Mouse (Mus musculus): ENCODE results near the gene Tspan4. TPM values are rescaled to one million over a fixed set of nuclear protein-coding genes. Genes with fewer than 3 reads are reported as not detected.

Gene Tspan4
- polyA plus RNA-seq, 1 experiment from 2014 or later = 25.0 TPM

DNA sequence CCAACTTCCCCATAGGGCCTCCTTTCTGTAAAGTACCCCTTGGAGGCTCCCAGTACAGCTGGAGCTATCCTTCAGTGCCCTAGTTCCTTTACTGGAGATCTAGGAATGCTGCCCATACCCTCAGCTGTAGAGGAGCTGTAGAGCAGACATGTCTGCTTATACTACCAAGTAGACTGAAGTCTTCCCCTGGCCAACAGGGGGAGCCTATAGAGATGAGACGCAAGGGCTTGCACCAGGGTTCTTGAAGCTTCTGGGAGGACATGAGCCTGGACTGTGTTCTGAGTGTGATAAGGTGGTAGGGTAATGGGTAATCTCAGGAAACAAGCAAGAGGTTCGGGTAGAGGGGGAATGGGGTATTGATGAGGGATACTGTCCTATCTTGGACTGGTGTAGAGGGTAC lies 16.1 kb downstream of the Tspan4 start:
- Histone ChIP-seq H3K36me3 (peaks cover 29% of the 10 kb centered on the region), H3K27ac (no peak overlapping the region), H3K27me3 (ENCODE audit: low read depth, poor library complexity, severe bottlenecking) (no peaks in the 10 kb centered on the region), H3K4me1 (no peaks in the 10 kb centered on the region), H3K9me3 (replicated peaks) (no peaks in the 10 kb centered on the region), H3K4me3 (no peak overlapping the region)
- no peak for DNase-seq (ENCODE audit: low spot score)
- WGBS = 81% methylated on average over 2 of the region's 2 CpGs

DNA sequence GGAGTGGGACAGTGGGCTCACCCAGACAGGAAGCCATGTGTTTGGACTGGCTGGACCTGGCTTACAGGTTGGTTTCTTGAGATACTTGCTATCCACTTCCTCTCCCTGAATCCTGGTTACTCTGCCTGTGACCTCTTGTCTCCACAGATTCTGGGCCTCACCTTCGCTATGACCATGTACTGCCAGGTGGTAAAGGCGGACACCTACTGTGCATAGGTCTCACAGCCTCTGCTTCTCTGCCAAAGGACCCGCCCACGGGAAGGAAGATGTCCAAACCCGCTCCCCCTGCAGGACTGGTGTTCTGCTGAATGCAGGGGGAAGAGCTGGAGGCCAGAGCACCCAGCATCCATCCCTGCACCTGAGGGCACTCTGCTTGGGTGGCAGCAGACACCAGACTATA lies 17.7 kb downstream of the Tspan4 start:
- H3K9me3 ChIP-seq (replicated peaks) = no peaks in the 10 kb centered on the region
- 93% methylated on average over 5 of the region's 5 CpGs for WGBS
- no peak for DNase-seq (ENCODE audit: low spot score)
- H3K36me3 ChIP-seq = peaks cover 32% of the 10 kb centered on the region
- H3K27me3 ChIP-seq (ENCODE audit: low read depth, poor library complexity, severe bottlenecking) = no peaks in the 10 kb centered on the region
- no peak overlapping the region for H3K4me3 ChIP-seq
- no peak overlapping the region for H3K27ac ChIP-seq
- no peaks in the 10 kb centered on the region for H3K4me1 ChIP-seq

DNA sequence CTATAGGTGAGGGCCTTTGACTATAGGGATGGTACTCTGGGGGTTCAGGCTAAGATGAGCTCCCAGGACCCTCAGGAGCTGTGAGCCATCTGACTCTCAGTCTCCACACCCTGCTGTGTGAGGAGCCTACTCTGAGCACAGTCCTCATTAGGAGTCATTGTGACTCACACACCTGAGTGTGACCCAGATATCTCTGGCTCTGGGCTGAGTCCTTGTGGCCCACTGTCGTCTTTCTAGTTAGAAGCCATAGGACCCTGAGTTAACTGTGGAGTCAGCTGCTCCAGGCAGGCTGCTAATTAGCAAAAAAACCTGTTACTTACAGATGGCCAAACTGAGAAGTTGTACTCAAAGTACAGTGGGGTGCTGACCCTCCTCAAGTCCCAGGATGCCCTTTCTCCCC lies 18.7 kb downstream of the Tspan4 start:
- no peak overlapping the region for H3K4me3 ChIP-seq
- peaks cover 32% of the 10 kb centered on the region for H3K36me3 ChIP-seq
- DNase-seq (ENCODE audit: low spot score) = no peak
- 87% methylated on average over 1 of the region's 1 CpGs for WGBS
- no peak overlapping the region for H3K27ac ChIP-seq
- no peaks in the 10 kb centered on the region for H3K27me3 ChIP-seq (ENCODE audit: low read depth, poor library complexity, severe bottlenecking)
- H3K4me1 ChIP-seq = no peaks in the 10 kb centered on the region
- no peaks in the 10 kb centered on the region for H3K9me3 ChIP-seq (replicated peaks)

DNA sequence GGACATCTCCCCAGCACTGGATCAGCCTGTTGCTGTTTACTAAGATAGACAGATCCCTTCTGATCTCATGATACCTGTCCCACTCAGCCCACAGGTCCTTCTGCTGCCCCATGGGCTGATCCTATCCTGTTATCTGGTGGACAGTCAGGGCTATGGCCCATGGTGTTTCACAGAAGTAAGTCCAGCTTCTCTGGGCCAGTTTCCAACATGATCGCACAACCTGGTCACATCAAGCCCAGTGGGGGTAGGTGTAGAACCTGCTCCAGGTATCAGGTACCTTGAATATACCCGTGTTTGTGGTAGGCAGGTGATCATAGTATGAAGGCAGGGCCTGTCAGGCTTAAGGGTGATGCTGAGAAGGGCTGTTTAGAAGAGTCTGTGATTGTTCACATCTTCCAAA lies 20.3 kb downstream of the Tspan4 start:
- DNase-seq (ENCODE audit: low spot score) = no peak
- H3K9me3 ChIP-seq (replicated peaks) = no peaks in the 10 kb centered on the region
- H3K27ac ChIP-seq = no peak overlapping the region
- peaks cover 44% of the 10 kb centered on the region for H3K36me3 ChIP-seq
- H3K27me3 ChIP-seq (ENCODE audit: low read depth, poor library complexity, severe bottlenecking) = no peaks in the 10 kb centered on the region
- WGBS = 84% methylated on average over 2 of the region's 2 CpGs
- H3K4me1 ChIP-seq = no peaks in the 10 kb centered on the region
- no peak overlapping the region for H3K4me3 ChIP-seq

DNA sequence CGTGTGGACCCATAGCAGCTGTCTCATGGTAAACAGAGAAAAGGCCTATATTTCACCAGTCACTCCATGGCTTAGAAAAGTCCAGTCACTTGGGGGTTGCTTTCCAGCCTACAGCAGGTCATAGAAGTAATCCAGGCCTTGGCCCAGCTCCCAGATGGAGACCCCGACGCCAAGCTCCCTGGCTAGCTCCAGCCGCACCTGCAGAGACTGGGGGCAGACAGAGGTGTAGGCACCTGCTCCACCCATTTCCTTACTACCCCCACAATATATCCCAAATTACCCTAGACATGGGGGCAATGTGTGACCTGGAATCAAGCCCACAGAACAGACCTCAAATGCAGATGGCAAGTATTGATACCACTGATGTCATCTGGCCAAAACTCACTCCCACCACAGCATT lies 20.9 kb downstream of the Tspan4 start:
- Histone ChIP-seq H3K36me3 (peaks cover 44% of the 10 kb centered on the region), H3K27me3 (ENCODE audit: low read depth, poor library complexity, severe bottlenecking) (no peaks in the 10 kb centered on the region), H3K9me3 (replicated peaks) (no peaks in the 10 kb centered on the region), H3K4me1 (no peaks in the 10 kb centered on the region), H3K27ac (no peak overlapping the region), H3K4me3 (no peak overlapping the region)
- no peak for DNase-seq (ENCODE audit: low spot score)
- 96% methylated on average over 4 of the region's 4 CpGs for WGBS

- no peaks in the 10 kb centered on the region for H3K27me3 ChIP-seq (ENCODE audit: low read depth, poor library complexity, severe bottlenecking)
- WGBS = 95% methylated on average over 3 of the region's 3 CpGs
- no peaks in the 10 kb centered on the region for H3K4me1 ChIP-seq
- H3K4me3 ChIP-seq = no peak overlapping the region
- no peaks in the 10 kb centered on the region for H3K9me3 ChIP-seq (replicated peaks)
- H3K27ac ChIP-seq = no peak overlapping the region
- DNase-seq (ENCODE audit: low spot score) = no peak
- peaks cover 42% of the 10 kb centered on the region for H3K36me3 ChIP-seq
These were observed 22.6 kb downstream of the Tspan4 start for GRCm38 (mm10) chr7:141497600-141497999.

GRCm38 (mm10) chr7:141501820-141502555 lies 26.9 kb downstream of the Tspan4 start:
- H3K27me3 ChIP-seq (ENCODE audit: low read depth, poor library complexity, severe bottlenecking) = no peaks in the 10 kb centered on the region
- no peaks in the 10 kb centered on the region for H3K9me3 ChIP-seq (replicated peaks)
- peaks cover 20% of the 10 kb centered on the region for H3K36me3 ChIP-seq
- no peak overlapping the region for H3K27ac ChIP-seq
- no peak overlapping the region for H3K4me3 ChIP-seq
- no peak for DNase-seq (ENCODE audit: low spot score)
- WGBS = 93% methylated on average over 7 of the region's 7 CpGs
- H3K4me1 ChIP-seq = no peaks in the 10 kb centered on the region

DNA sequence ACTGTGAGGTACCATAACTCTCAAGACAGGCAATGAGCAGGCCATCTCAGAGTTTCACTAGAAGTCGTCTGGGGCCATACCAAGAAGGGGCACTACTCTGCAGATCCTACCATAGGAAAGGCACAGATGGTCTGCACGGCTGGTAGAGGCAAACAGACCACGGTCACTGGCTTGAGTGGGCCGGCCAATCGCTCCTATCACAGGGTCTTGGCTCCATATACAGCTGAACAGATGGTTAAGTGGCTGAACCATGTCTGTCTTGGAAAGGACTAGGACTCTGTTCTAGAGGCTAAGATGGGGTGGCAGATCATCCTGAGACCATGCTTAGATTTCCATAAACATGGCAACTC lies 27.5 kb downstream of the Tspan4 start:
- H3K4me3 ChIP-seq = no peak overlapping the region
- no peak for DNase-seq (ENCODE audit: low spot score)
- H3K36me3 ChIP-seq = peaks cover 20% of the 10 kb centered on the region
- no peaks in the 10 kb centered on the region for H3K9me3 ChIP-seq (replicated peaks)
- no peaks in the 10 kb centered on the region for H3K27me3 ChIP-seq (ENCODE audit: low read depth, poor library complexity, severe bottlenecking)
- no peaks in the 10 kb centered on the region for H3K4me1 ChIP-seq
- 94% methylated on average over 5 of the region's 5 CpGs for WGBS
- no peak overlapping the region for H3K27ac ChIP-seq

DNA sequence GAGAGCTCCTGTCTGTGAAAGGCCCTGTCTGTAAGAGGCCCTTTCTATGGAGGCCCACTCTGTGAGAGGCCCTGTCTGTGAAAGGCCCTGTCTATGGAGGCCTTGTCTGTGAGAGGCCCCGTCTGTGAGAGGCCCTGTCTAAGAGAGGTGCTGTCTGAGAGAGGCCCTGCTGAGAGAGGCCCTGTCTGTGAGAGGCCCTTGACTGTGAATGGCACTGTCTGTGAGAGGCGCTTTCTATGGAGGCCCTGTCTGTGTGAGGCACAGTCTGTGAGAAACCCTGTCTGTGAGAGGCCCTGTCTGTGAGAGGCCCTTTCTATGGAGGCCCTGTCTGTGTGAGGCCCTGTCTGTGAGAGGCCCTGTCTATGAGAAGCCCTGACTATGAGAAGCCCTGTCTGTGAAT lies 31.2 kb downstream of the Tspan4 start:
- Histone ChIP-seq H3K27ac (peak overlapping the region; percentile 69), H3K36me3 (peaks cover 13% of the 10 kb centered on the region), H3K4me3 (no peak overlapping the region), H3K27me3 (ENCODE audit: low read depth, poor library complexity, severe bottlenecking) (no peaks in the 10 kb centered on the region), H3K4me1 (no peaks in the 10 kb centered on the region), H3K9me3 (replicated peaks) (no peaks in the 10 kb centered on the region)
- WGBS = 91% methylated on average over 2 of the region's 2 CpGs
- no peak for DNase-seq (ENCODE audit: low spot score)

DNA sequence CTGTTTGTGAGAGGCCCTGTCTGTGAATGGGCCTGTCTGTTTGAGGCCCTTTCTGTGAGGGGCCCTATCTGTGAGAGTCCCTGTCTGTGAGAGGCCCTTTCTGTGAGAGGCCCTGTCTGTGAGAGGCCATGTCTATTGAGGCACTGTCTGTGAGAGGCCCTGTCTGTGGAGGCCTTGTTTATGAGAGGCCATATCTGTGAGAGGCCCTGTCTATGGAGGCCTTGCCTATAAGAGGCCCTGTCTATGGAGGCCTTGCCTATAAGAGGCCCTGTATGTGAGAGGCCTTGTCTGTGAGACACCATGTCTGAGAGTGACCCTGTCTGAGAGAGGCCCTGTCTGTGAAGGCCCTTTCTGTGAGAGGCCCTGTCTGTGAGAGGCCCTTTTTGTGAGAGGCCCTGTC lies 33.1 kb downstream of the Tspan4 start:
- Histone ChIP-seq H3K4me3 (no peak overlapping the region), H3K27ac (peak overlapping the region; percentile 46)

GRCm38 (mm10) chr7:141510196-141510595 lies 35.2 kb downstream of the Tspan4 start:
- no peak for DNase-seq (ENCODE audit: low spot score)
- Histone ChIP-seq H3K27me3 (ENCODE audit: low read depth, poor library complexity, severe bottlenecking) (no peaks in the 10 kb centered on the region), H3K36me3 (peaks cover 20% of the 10 kb centered on the region), H3K4me1 (no peaks in the 10 kb centered on the region), H3K27ac (no peak overlapping the region), H3K9me3 (replicated peaks) (no peaks in the 10 kb centered on the region), H3K4me3 (no peak overlapping the region)
- 91% methylated on average over 5 of the region's 5 CpGs for WGBS

More for the DNA sequence above, 33.1 kb downstream of the Tspan4 start:
- no peak for DNase-seq (ENCODE audit: low spot score)
- Histone ChIP-seq H3K27me3 (ENCODE audit: low read depth, poor library complexity, severe bottlenecking) (no peaks in the 10 kb centered on the region), H3K36me3 (peaks cover 6% of the 10 kb centered on the region; the same call in 1 of the 2 replicates), H3K9me3 (replicated peaks) (no peaks in the 10 kb centered on the region), H3K4me1 (no peaks in the 10 kb centered on the region)

DNA sequence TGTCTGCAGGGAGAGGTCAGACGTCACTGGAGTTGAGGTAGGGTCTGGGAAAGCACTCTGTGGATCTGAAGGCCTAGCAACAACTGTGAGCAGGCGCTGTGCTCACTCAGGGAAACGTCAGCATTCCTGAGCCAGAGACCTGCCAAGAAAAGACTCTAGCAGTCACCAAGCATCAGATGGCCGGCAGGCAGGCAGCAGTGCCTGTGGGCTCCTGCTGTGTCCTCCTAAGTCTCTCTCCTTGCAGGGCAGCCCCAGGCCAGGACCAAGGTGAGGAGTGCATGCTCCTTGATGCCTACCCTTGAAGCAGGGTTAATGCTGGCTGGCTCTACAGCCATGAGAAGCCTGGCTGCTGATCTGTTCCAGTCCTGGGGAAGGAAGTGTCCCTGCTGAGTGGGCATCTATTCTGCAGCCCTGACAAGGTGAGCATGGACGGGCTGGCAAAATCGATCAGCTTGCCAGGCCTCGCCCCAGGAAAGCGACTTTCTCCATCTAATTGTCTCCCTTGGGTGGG lies 35.7 kb downstream of the Tspan4 start:
- 76% methylated on average over 8 of the region's 8 CpGs for WGBS
- H3K4me1 ChIP-seq = no peaks in the 10 kb centered on the region
- H3K9me3 ChIP-seq (replicated peaks) = no peaks in the 10 kb centered on the region
- no peak for DNase-seq (ENCODE audit: low spot score)
- no peak overlapping the region for H3K27ac ChIP-seq
- H3K36me3 ChIP-seq = peaks cover 25% of the 10 kb centered on the region
- H3K4me3 ChIP-seq = no peak overlapping the region
- H3K27me3 ChIP-seq (ENCODE audit: low read depth, poor library complexity, severe bottlenecking) = no peaks in the 10 kb centered on the region

- no peak for DNase-seq (ENCODE audit: low spot score)
- H3K27me3 ChIP-seq (ENCODE audit: low read depth, poor library complexity, severe bottlenecking) = no peaks in the 10 kb centered on the region
- H3K36me3 ChIP-seq = peaks cover 41% of the 10 kb centered on the region
- no peak overlapping the region for H3K4me3 ChIP-seq
- H3K9me3 ChIP-seq (replicated peaks) = no peaks in the 10 kb centered on the region
- WGBS = 92% methylated on average over 4 of the region's 4 CpGs
- no peak overlapping the region for H3K27ac ChIP-seq
- H3K4me1 ChIP-seq = no peaks in the 10 kb centered on the region
These were observed 42.6 kb downstream of the Tspan4 start for GRCm38 (mm10) chr7:141517638-141518037.

GRCm38 (mm10) chr7:141518296-141518695 lies 43.3 kb downstream of the Tspan4 start:
- peaks cover 40% of the 10 kb centered on the region for H3K36me3 ChIP-seq
- no peaks in the 10 kb centered on the region for H3K4me1 ChIP-seq
- H3K4me3 ChIP-seq = no peak overlapping the region
- H3K9me3 ChIP-seq (replicated peaks) = no peaks in the 10 kb centered on the region
- WGBS = 88% methylated on average over 5 of the region's 5 CpGs
- no peak overlapping the region for H3K27ac ChIP-seq
- H3K27me3 ChIP-seq (ENCODE audit: low read depth, poor library complexity, severe bottlenecking) = no peaks in the 10 kb centered on the region
- DNase-seq (ENCODE audit: low spot score) = no peak

All from limb, embryonic 10.5 days (tissue).